Mouse (Mus musculus) E14TG2a.4 (cell line): Measurements from ENCODE around the gene Il18r1.

Experiments
- H3K27me3 ChIP-seq: 2 replicates; pipeline ENCODE4 v1.6.1; 2014; ENCODE audit warnings: low read length, control low read depth; ENCODE audit not compliant: insufficient read depth
- H3K36me3 ChIP-seq: 2 replicates; pipeline ENCODE4 v1.6.1; 2014; ENCODE audit warnings: low read length, control low read depth; ENCODE audit not compliant: insufficient read depth
- H3K4me1 ChIP-seq: replicated peaks from 2 replicates; pipeline ENCODE4 v1.6.1; 2014; ENCODE audit warnings: low read depth, low read length, control low read depth
- H3K4me3 ChIP-seq: replicated peaks from 2 replicates; pipeline ENCODE4 v1.5.1; 2014; ENCODE audit warnings: mild to moderate bottlenecking, low read length
- H3K9me3 ChIP-seq: 2 replicates; pipeline ENCODE4 v1.6.1; 2014; ENCODE audit warnings: low read length, control low read depth
- CTCF ChIP-seq: conservative IDR thresholded peaks from 2 replicates; pipeline ENCODE4 v1.5.1; 2014; ENCODE audit warnings: low read length
- NANOG ChIP-seq: IDR thresholded peaks from 2 replicates; pipeline ENCODE4 v1.6.1; 2014; ENCODE audit warnings: borderline replicate concordance, low read length, mixed read lengths
- POU5F1 ChIP-seq: IDR thresholded peaks from 2 replicates; pipeline ENCODE4 v1.6.1; 2014; ENCODE audit warnings: low read length, borderline replicate concordance

The Il18r1 gene

GRCm38 (mm10) chr1:40501546-40502398, 36.4 kb downstream of the Il18r1 start:
- no peak overlapping the region for H3K4me3 ChIP-seq
- peaks cover 9% of the 10 kb centered on the region for H3K9me3 ChIP-seq
- H3K27me3 ChIP-seq = no peaks in the 10 kb centered on the region
- H3K36me3 ChIP-seq = no peaks in the 10 kb centered on the region
- no peak for TF ChIP-seq POU5F1
- no peak for TF ChIP-seq CTCF
- no peak for TF ChIP-seq NANOG
- H3K4me1 ChIP-seq = no peaks in the 10 kb centered on the region

DNA sequence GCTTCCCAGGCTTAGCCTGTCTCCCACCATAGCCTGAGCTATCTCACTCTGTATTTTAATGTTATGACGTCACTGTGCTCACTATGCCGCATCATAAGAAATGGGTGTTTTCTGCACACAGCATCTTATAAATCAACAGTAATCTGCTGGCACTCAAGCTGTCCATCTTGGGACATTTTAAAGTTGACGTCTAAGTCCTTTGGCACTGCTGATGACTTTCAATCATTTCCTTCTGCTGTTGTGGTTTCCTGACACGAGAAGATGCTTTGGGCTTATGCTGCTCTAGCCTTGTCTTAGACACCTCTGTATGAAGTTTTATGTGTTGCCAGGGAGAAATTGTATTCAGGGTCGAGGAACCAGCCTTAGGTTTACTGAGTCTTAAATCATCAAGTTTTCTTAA, 39.2 kb downstream of the Il18r1 start:
- no peaks in the 10 kb centered on the region for H3K4me1 ChIP-seq
- no peaks in the 10 kb centered on the region for H3K36me3 ChIP-seq
- peaks cover 9% of the 10 kb centered on the region for H3K9me3 ChIP-seq
- H3K4me3 ChIP-seq = no peak overlapping the region
- H3K27me3 ChIP-seq = no peaks in the 10 kb centered on the region
- TF ChIP-seq CTCF (no peak), NANOG (no peak), POU5F1 (no peak)

- H3K4me1 ChIP-seq = no peaks in the 10 kb centered on the region
- H3K36me3 ChIP-seq = no peaks in the 10 kb centered on the region
- H3K9me3 ChIP-seq = no peaks in the 10 kb centered on the region
- H3K27me3 ChIP-seq = no peaks in the 10 kb centered on the region
- H3K4me3 ChIP-seq = no peak within 1 kb of the TSS
- TF ChIP-seq CTCF (no peak), POU5F1 (no peak), NANOG (no peak)
These were observed 49.7 kb downstream of the Il18r1 start, which contains the start of gene Il18rap for GRCm38 (mm10) chr1:40514851-40515585. Il18rap (plus strand) TSS chr1:40515362.

GRCm38 (mm10) chr1:40516364-40516763, 51.0 kb downstream of the Il18r1 start:
- no peaks in the 10 kb centered on the region for H3K36me3 ChIP-seq
- TF ChIP-seq NANOG (no peak), POU5F1 (no peak), CTCF (no peak)
- H3K4me1 ChIP-seq = no peaks in the 10 kb centered on the region
- no peaks in the 10 kb centered on the region for H3K27me3 ChIP-seq
- no peaks in the 10 kb centered on the region for H3K9me3 ChIP-seq
- no peak overlapping the region for H3K4me3 ChIP-seq

DNA sequence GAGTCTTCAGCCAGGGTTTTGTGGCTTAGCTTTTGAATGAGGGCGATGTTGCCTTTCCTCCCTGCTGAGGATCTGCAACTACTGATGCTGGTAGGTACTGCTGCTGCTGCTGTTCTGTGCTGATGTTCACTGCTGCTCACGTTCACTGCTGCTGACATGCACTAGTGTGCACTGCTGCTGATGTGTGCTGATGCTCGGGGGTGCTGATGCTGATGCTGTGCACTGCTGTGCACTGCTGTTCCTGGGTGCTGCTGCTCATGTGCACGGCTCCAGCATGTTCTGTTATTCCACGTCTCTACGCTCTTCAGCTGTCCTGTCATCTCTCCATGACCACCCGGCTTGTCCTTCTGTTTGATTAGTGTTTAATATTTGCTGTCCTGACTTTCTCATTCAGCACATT, 57.6 kb downstream of the Il18r1 start:
- no peaks in the 10 kb centered on the region for H3K27me3 ChIP-seq
- no peak overlapping the region for H3K4me3 ChIP-seq
- H3K36me3 ChIP-seq = no peaks in the 10 kb centered on the region
- peaks cover 4% of the 10 kb centered on the region; the same call in 1 of the 2 replicates for H3K9me3 ChIP-seq
- no peaks in the 10 kb centered on the region for H3K4me1 ChIP-seq
- no peak for TF ChIP-seq NANOG

- no peaks in the 10 kb centered on the region for H3K27me3 ChIP-seq
- peaks cover 4% of the 10 kb centered on the region; the same call in 1 of the 2 replicates for H3K9me3 ChIP-seq
- no peaks in the 10 kb centered on the region for H3K4me1 ChIP-seq
- no peak overlapping the region for H3K4me3 ChIP-seq
- TF ChIP-seq NANOG (no peak), POU5F1 (no peak), CTCF (no peak)
- H3K36me3 ChIP-seq = no peaks in the 10 kb centered on the region
These were observed 58.8 kb downstream of the Il18r1 start for GRCm38 (mm10) chr1:40523971-40524722.

- H3K4me3 ChIP-seq = no peak overlapping the region
- TF ChIP-seq POU5F1 (no peak), NANOG (no peak), CTCF (no peak)
- H3K4me1 ChIP-seq = no peaks in the 10 kb centered on the region
- peaks cover 13% of the 10 kb centered on the region for H3K9me3 ChIP-seq
- H3K36me3 ChIP-seq = no peaks in the 10 kb centered on the region
- no peaks in the 10 kb centered on the region for H3K27me3 ChIP-seq
These were observed 63.9 kb downstream of the Il18r1 start for GRCm38 (mm10) chr1:40529287-40529686.

DNA sequence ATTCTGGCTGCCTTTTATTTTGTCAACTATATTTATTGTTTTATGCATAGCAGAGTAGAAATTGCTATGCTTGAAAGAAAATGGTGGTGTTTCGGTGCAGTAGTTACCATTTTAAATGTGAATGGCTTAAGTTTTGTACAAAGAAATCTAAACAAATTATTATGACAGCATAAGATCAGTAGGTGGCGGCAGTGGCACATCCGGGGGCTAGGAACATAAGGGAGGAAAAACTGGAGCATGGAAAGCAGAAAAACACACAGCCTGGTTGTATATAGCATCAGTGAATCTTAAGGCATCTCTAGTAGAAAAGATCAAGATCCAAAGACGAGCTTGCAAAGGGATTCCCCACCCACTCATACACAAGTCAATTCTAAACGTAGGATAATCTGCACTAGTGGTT, 72.2 kb downstream of the Il18r1 start:
- H3K27me3 ChIP-seq = no peaks in the 10 kb centered on the region
- H3K36me3 ChIP-seq = no peaks in the 10 kb centered on the region
- H3K9me3 ChIP-seq = peaks cover 6% of the 10 kb centered on the region
- no peaks in the 10 kb centered on the region for H3K4me1 ChIP-seq
- 0 out of 2 replicates have a peak, but pooled peaks have one; percentile 6 for TF ChIP-seq CTCF
- no peak for TF ChIP-seq NANOG
- no peak overlapping the region for H3K4me3 ChIP-seq
